Mouse (Mus musculus) stomach, embryonic 14.5 days (tissue): Measurements from ENCODE around the gene Pde4d. TPM values are rescaled to one million over a fixed set of nuclear protein-coding genes. Genes with fewer than 3 reads are reported as not detected.

Source experiments
- ATAC-seq: fragments of 200-750 bp; cut with Nextera tagmentation; 2 replicates; pipeline ENCODE4 v1.8.0; 2017; ENCODE audit warnings: low read depth, moderate TSS enrichment; ENCODE audit not compliant: insufficient number of reproducible peaks, insufficient read depth, low FRiP score
- H3K27ac ChIP-seq: fragments of 300-500 bp; sonication (generic); 2 replicates; pipeline ENCODE4 v1.5.1; 2014; ENCODE audit warnings: mild to moderate bottlenecking, low read length, moderate library complexity, mixed read lengths
- H3K27me3 ChIP-seq: fragments of 300-500 bp; sonication (generic); 2 replicates; pipeline ENCODE4 v1.6.1; 2014; ENCODE audit warnings: low read length, control low read depth, mixed read lengths; ENCODE audit not compliant: control insufficient read depth, insufficient read depth
- H3K36me3 ChIP-seq: fragments of 300-500 bp; sonication (generic); 2 replicates; pipeline ENCODE4 v1.6.1; 2014; ENCODE audit warnings: mild to moderate bottlenecking, control low read depth, low read length, moderate library complexity, mixed read lengths; ENCODE audit not compliant: control insufficient read depth, insufficient read depth
- H3K4me1 ChIP-seq: fragments of 300-500 bp; sonication (generic); 2 replicates; pipeline ENCODE4 v1.6.1; 2014; ENCODE audit warnings: low read length, control low read depth, mixed read lengths; ENCODE audit not compliant: control insufficient read depth, insufficient read depth
- H3K4me2 ChIP-seq: fragments of 300-500 bp; sonication (generic); replicated peaks from 2 replicates; pipeline ENCODE4 v1.6.1; 2014; ENCODE audit warnings: low read depth, low read length, control low read depth
- H3K4me3 ChIP-seq: fragments of 300-500 bp; sonication (generic); 2 replicates; pipeline ENCODE4 v1.5.1; 2014; ENCODE audit warnings: low read depth, low read length, control low read depth
- H3K9ac ChIP-seq: fragments of 300-500 bp; sonication (generic); replicated peaks from 2 replicates; pipeline ENCODE4 v1.6.1; 2014; ENCODE audit warnings: low read depth, mild to moderate bottlenecking, control low read depth, low read length, moderate library complexity, mixed read lengths
- H3K9me3 ChIP-seq: fragments of 300-500 bp; sonication (generic); 2 replicates; pipeline ENCODE4 v1.6.1; 2016; ENCODE audit warnings: low read depth, low read length, control low read depth; ENCODE audit not compliant: control insufficient read depth
- WGBS: fragments of 180-500 bp; shearing (Covaris S2); extraction: QIAGEN DNeasy Blood & Tissue Kit; methylation state at CpG from one replicate; pipeline ENCODE4 v1.1.7; 2014; 5-methylcytosine and 5-hydroxymethylcytosine counted together
- polyA plus RNA-seq: library from polyadenylated mRNA; unstranded; fragments of >200 nt; fragmentation: Nextera tagmentation; extraction: Ambion mirVana; gene quantifications from 2 replicates; pipeline ENCODE4 v1.2.1, GENCODE M21; 2014

Pde4d gene
- polyA plus RNA-seq, 1 experiment from 2014 or later, result 29.3 TPM

- no peaks in the 10 kb centered on the region for H3K27me3 ChIP-seq
- H3K4me2 ChIP-seq, result no peak overlapping the region
- no peaks in the 10 kb centered on the region for H3K4me1 ChIP-seq
- no peak for ATAC-seq
- no peaks in the 10 kb centered on the region for H3K9me3 ChIP-seq
- 63% methylated on average over 8 of the region's 8 CpGs for WGBS
- H3K27ac ChIP-seq, result no peak overlapping the region
- no peak overlapping the region for H3K9ac ChIP-seq
- H3K36me3 ChIP-seq, result no peaks in the 10 kb centered on the region
- H3K4me3 ChIP-seq, result no peak overlapping the region
Measured at GRCm38 (mm10) chr13:108497768-108498167, 48.0 kb downstream of the Pde4d start.

- H3K4me3 ChIP-seq, result no peak overlapping the region
- no peak overlapping the region for H3K9ac ChIP-seq
- no peaks in the 10 kb centered on the region for H3K9me3 ChIP-seq
- 61% methylated on average over 9 of the region's 9 CpGs for WGBS
- peak; percentile 82; the same call in 1 of the 2 replicates for ATAC-seq
- no peak overlapping the region for H3K4me2 ChIP-seq
- no peaks in the 10 kb centered on the region for H3K27me3 ChIP-seq
- H3K27ac ChIP-seq, result no peak overlapping the region
- no peaks in the 10 kb centered on the region for H3K36me3 ChIP-seq
- H3K4me1 ChIP-seq, result no peaks in the 10 kb centered on the region
Measured at GRCm38 (mm10) chr13:108498247-108498743, 48.5 kb downstream of the Pde4d start.

GRCm38 (mm10) chr13:108498773-108499313 is 49.1 kb downstream of the Pde4d start:
- no peak for ATAC-seq

GRCm38 (mm10) chr13:108501386-108501785 is 51.6 kb downstream of the Pde4d start:
- Histone ChIP-seq H3K36me3 (no peaks in the 10 kb centered on the region), H3K27ac (no peak overlapping the region), H3K9me3 (no peaks in the 10 kb centered on the region), H3K4me3 (no peak overlapping the region), H3K4me2 (no peak overlapping the region), H3K4me1 (no peaks in the 10 kb centered on the region), H3K27me3 (no peaks in the 10 kb centered on the region), H3K9ac (no peak overlapping the region)
- WGBS, result 27% methylated on average over 1 of the region's 1 CpGs
- ATAC-seq, result no peak

More at GRCm38 (mm10) chr13:108498773-108499313, 49.1 kb downstream of the Pde4d start:
- Histone ChIP-seq H3K9me3 (no peaks in the 10 kb centered on the region), H3K27ac (no peak overlapping the region), H3K36me3 (no peaks in the 10 kb centered on the region), H3K9ac (no peak overlapping the region), H3K4me3 (no peak overlapping the region), H3K4me2 (no peak overlapping the region), H3K27me3 (no peaks in the 10 kb centered on the region), H3K4me1 (no peaks in the 10 kb centered on the region)
- WGBS, result 54% methylated on average over 9 of the region's 9 CpGs

- no peak overlapping the region for H3K27ac ChIP-seq
- H3K36me3 ChIP-seq, result no peaks in the 10 kb centered on the region
- H3K27me3 ChIP-seq, result no peaks in the 10 kb centered on the region
- no peak overlapping the region for H3K9ac ChIP-seq
- no peak overlapping the region for H3K4me3 ChIP-seq
- H3K4me1 ChIP-seq, result no peaks in the 10 kb centered on the region
- 83% methylated on average over 4 of the region's 4 CpGs for WGBS
- H3K9me3 ChIP-seq, result no peaks in the 10 kb centered on the region
- ATAC-seq, result no peak
- no peak overlapping the region for H3K4me2 ChIP-seq
Measured at GRCm38 (mm10) chr13:108524548-108524947, 74.8 kb downstream of the Pde4d start.

- no peak overlapping the region for H3K4me3 ChIP-seq
- H3K4me1 ChIP-seq, result no peaks in the 10 kb centered on the region
- no peak overlapping the region for H3K9ac ChIP-seq
- no peaks in the 10 kb centered on the region for H3K9me3 ChIP-seq
- no peak overlapping the region for H3K27ac ChIP-seq
- no peak overlapping the region for H3K4me2 ChIP-seq
- no peak for ATAC-seq
- no peaks in the 10 kb centered on the region for H3K27me3 ChIP-seq
- 82% methylated on average over 6 of the region's 6 CpGs for whole genome bisulfite sequencing
- H3K36me3 ChIP-seq, result no peaks in the 10 kb centered on the region
Measured at GRCm38 (mm10) chr13:108524969-108525368, 75.2 kb downstream of the Pde4d start.

GRCm38 (mm10) chr13:108526258-108527007 is 76.7 kb downstream of the Pde4d start:
- H3K4me3 ChIP-seq, result no peak overlapping the region
- H3K4me1 ChIP-seq, result no peaks in the 10 kb centered on the region
- no peaks in the 10 kb centered on the region for H3K9me3 ChIP-seq
- H3K27ac ChIP-seq, result no peak overlapping the region
- H3K36me3 ChIP-seq, result no peaks in the 10 kb centered on the region
- no peak for ATAC-seq
- 77% methylated on average over 13 of the region's 13 CpGs for WGBS
- H3K9ac ChIP-seq, result no peak overlapping the region
- no peaks in the 10 kb centered on the region for H3K27me3 ChIP-seq
- H3K4me2 ChIP-seq, result no peak overlapping the region

GRCm38 (mm10) chr13:108527090-108527770 is 77.5 kb downstream of the Pde4d start:
- ATAC-seq, result no peak
- 82% methylated on average over 7 of the region's 7 CpGs for WGBS
- no peaks in the 10 kb centered on the region for H3K4me1 ChIP-seq
- H3K4me3 ChIP-seq, result no peak overlapping the region
- no peak overlapping the region for H3K9ac ChIP-seq
- no peaks in the 10 kb centered on the region for H3K9me3 ChIP-seq
- no peaks in the 10 kb centered on the region for H3K36me3 ChIP-seq
- H3K27me3 ChIP-seq, result no peaks in the 10 kb centered on the region
- no peak overlapping the region for H3K27ac ChIP-seq
- H3K4me2 ChIP-seq, result no peak overlapping the region
